Mouse (Mus musculus) thymus, postnatal 4 days (tissue): ENCODE measurements around the gene Kif21b.

Source experiments
- DNase-seq: peaks from one replicate; pipeline ENCODE4 v3.0.0; 2021

Kif21b gene

GRCm38 (mm10) chr1:136130951-136131558, at the start of gene Kif21b:
Kif21b (plus strand) TSS chr1:136131389.
- DNase-seq = peak; percentile 96

GRCm38 (mm10) chr1:136085988-136086685, 45.1 kb upstream of the Kif21b start:
- DNase-seq = no peak

- no peak for DNase-seq
Observed at GRCm38 (mm10) chr1:136089368-136090165, 41.6 kb upstream of the Kif21b start.

- DNase-seq = no peak
Observed at GRCm38 (mm10) chr1:136093726-136094125, 37.5 kb upstream of the Kif21b start.

- no peak for DNase-seq
Observed at GRCm38 (mm10) chr1:136094807-136095206, 36.4 kb upstream of the Kif21b start.

- no peak for DNase-seq
Observed at GRCm38 (mm10) chr1:136102094-136102493, 29.1 kb upstream of the Kif21b start.

GRCm38 (mm10) chr1:136102551-136102950, 28.6 kb upstream of the Kif21b start:
- DNase-seq = no peak

- DNase-seq = no peak
Observed at GRCm38 (mm10) chr1:136102981-136103380, 28.2 kb upstream of the Kif21b start.

GRCm38 (mm10) chr1:136103696-136104095, 27.5 kb upstream of the Kif21b start:
- DNase-seq = no peak

GRCm38 (mm10) chr1:136104741-136105140, 26.4 kb upstream of the Kif21b start:
- no peak for DNase-seq

GRCm38 (mm10) chr1:136109464-136109863, 21.7 kb upstream of the Kif21b start:
- no peak for DNase-seq

- peak; percentile 93 for DNase-seq
Observed at GRCm38 (mm10) chr1:136116183-136116582, 15.0 kb upstream of the Kif21b start.

GRCm38 (mm10) chr1:136117069-136117468, 14.1 kb upstream of the Kif21b start:
- DNase-seq = no peak

- DNase-seq = peak; percentile 69
Observed at GRCm38 (mm10) chr1:136118875-136119274, 12.3 kb upstream of the Kif21b start.

GRCm38 (mm10) chr1:136119571-136120262, 11.5 kb upstream of the Kif21b start:
- DNase-seq = no peak

- no peak for DNase-seq
Observed at GRCm38 (mm10) chr1:136120263-136120603, 11.0 kb upstream of the Kif21b start.

- peak; percentile 49 for DNase-seq
Observed at GRCm38 (mm10) chr1:136120785-136121184, 10.4 kb upstream of the Kif21b start.

GRCm38 (mm10) chr1:136122030-136122429, 9.2 kb upstream of the Kif21b start:
- no peak for DNase-seq

- DNase-seq = no peak
Observed at GRCm38 (mm10) chr1:136126159-136126765, 4.9 kb upstream of the Kif21b start.

- no peak for DNase-seq
Observed at GRCm38 (mm10) chr1:136126895-136127294, 4.3 kb upstream of the Kif21b start.

- DNase-seq = peak; percentile 37
Observed at GRCm38 (mm10) chr1:136127856-136128255, 3.3 kb upstream of the Kif21b start.

- no peak for DNase-seq
Observed at GRCm38 (mm10) chr1:136128416-136128815, 2.8 kb upstream of the Kif21b start.
